Mouse (Mus musculus) liver, adult 2 months (tissue): ENCODE data around the gene Pheta1. TPM values are rescaled to one million over a fixed set of nuclear protein-coding genes. Genes with fewer than 3 reads are reported as not detected.

ENCODE experiments used
- DNase-seq: peaks from one replicate; pipeline ENCODE4 v3.0.0-alpha.2; 2011; ENCODE audit warnings: low read depth, low spot score; ENCODE audit errors: extremely low read depth
- H3K27ac ChIP-seq: fragments of 200-500 bp; replicated peaks from 2 replicates; pipeline ENCODE4 v1.5.1; 2012; ENCODE audit warnings: low read depth, mild to moderate bottlenecking, control low read depth, inconsistent platforms, low read length; ENCODE audit not compliant: insufficient read depth
- H3K27me3 ChIP-seq: fragments of 200-500 bp; 2 replicates; pipeline ENCODE4 v1.6.1; 2012; ENCODE audit warnings: mild to moderate bottlenecking, moderate library complexity, low read length, inconsistent platforms; ENCODE audit not compliant: control insufficient read depth, insufficient read depth
- H3K36me3 ChIP-seq: fragments of 200-500 bp; 2 replicates; pipeline ENCODE4 v1.6.1; 2012; ENCODE audit warnings: low read length, inconsistent platforms; ENCODE audit not compliant: control insufficient read depth, insufficient read depth
- H3K4me1 ChIP-seq: fragments of 200-500 bp; 2 replicates; pipeline ENCODE4 v1.6.1; 2011; ENCODE audit warnings: low read length; ENCODE audit not compliant: control insufficient read depth, insufficient read depth
- H3K4me3 ChIP-seq: fragments of 200-500 bp; 2 replicates; pipeline ENCODE4 v1.5.1; 2011; ENCODE audit warnings: low read depth, mild to moderate bottlenecking, control low read depth, low read length, moderate library complexity; ENCODE audit not compliant: insufficient read depth
- H3K79me2 ChIP-seq: fragments of 200-500 bp; 2 replicates; pipeline ENCODE4 v1.6.1; 2012; ENCODE audit warnings: inconsistent platforms, mild to moderate bottlenecking, low read length, moderate library complexity; ENCODE audit not compliant: control insufficient read depth, insufficient read depth
- H3K9ac ChIP-seq: fragments of 200-500 bp; 2 replicates; pipeline ENCODE4 v1.6.1; 2012; ENCODE audit warnings: low read depth, mild to moderate bottlenecking, control low read depth, inconsistent platforms, low read length
- CTCF ChIP-seq: fragments of 200-500 bp; IDR thresholded peaks from 2 replicates; pipeline ENCODE4 v1.5.1; 2011; ENCODE audit warnings: low read depth, low read length, control low read depth
- POLR2A ChIP-seq: fragments of 200-500 bp; IDR thresholded peaks from 2 replicates; pipeline ENCODE4 v1.6.1; 2011; ENCODE audit warnings: low read length, control low read depth; ENCODE audit not compliant: insufficient read depth; ENCODE audit errors: extremely low read depth
- WGBS: fragments of 180-500 bp; shearing (Covaris S2); methylation state at CpG from one replicate; pipeline ENCODE4 v1.1.7; 2018; 5-methylcytosine and 5-hydroxymethylcytosine counted together
- polyA plus RNA-seq: library from polyadenylated mRNA; depleted of rRNA; stranded (reverse); fragments of >200 nt; gene quantifications from 2 replicates; pipeline ENCODE4 v1.2.3, GENCODE M21; 2012
- total RNA-seq: library from RNA; depleted of rRNA; stranded (reverse); fragments of >200 nt; gene quantifications from 2 replicates; pipeline ENCODE4 v1.2.3, GENCODE M21; 2014

Gene Pheta1
- total and polyA plus RNA-seq, 2 experiments: 7.4 to 12.0 TPM

DNA sequence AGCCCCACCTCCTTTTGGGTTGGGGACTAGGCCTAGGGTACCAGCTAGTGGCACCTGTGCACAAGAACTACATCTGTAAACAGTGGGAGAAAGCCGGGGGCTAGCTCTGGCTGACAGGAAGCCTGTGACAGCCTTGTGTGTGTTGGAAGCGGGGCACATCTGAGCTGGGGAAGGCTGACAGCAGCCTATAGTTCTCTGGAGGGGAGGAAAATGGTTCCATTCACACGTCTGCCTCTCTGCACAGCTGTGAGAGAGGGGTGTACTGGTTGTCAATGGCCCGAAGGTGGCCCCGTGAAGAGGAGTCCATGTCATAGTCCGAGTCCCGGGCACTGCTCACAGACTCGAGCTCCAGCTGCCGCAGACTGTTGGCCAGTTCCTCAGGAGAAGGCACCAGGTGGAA lies 31.2 kb upstream of the Pheta1 start:
- Histone ChIP-seq H3K4me1 (peaks cover 2% of the 10 kb centered on the region), H3K36me3 (peaks cover 37% of the 10 kb centered on the region), H3K27me3 (no peaks in the 10 kb centered on the region), H3K79me2 (no peaks in the 10 kb centered on the region; the same call in 1 of the 2 replicates), H3K27ac (no peak overlapping the region), H3K9ac (no peak overlapping the region), H3K4me3 (no peak overlapping the region)
- no peak for DNase-seq
- TF ChIP-seq CTCF (no peak), POLR2A (no peak)
- 90% methylated on average over 9 of the region's 9 CpGs for WGBS

GRCm38 (mm10) chr5:121818401-121818800 lies 30.4 kb upstream of the Pheta1 start:
- Histone ChIP-seq H3K36me3 (peaks cover 30% of the 10 kb centered on the region), H3K79me2 (peaks cover 2% of the 10 kb centered on the region; the same call in 1 of the 2 replicates), H3K27ac (no peak overlapping the region), H3K4me3 (no peak overlapping the region), H3K9ac (no peak overlapping the region), H3K4me1 (peaks cover 3% of the 10 kb centered on the region), H3K27me3 (no peaks in the 10 kb centered on the region)
- 90% methylated on average over 7 of the region's 7 CpGs for WGBS
- no peak for TF ChIP-seq POLR2A
- no peak for TF ChIP-seq CTCF
- no peak for DNase-seq

DNA sequence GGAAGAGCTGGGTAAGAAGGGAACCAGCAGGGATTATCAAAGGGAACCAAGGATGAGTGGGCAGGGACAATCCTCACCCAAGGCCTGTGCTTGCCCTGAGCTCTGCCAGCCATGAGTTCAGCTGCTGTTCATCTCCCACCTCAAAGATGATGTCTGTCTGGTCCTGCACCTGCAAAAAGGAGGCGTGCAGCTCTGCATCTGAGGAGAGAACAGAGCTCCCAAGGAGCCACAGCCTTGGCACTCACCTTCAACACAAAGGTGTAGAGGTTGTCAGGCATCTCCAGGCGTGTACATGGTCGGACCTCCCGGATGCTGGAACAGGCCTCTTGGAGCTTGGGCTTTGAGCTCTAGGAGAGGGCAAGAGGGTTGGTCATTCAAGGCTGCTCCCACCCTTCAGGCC lies 29.9 kb upstream of the Pheta1 start:
- Histone ChIP-seq H3K4me3 (no peak overlapping the region), H3K4me1 (peaks cover 7% of the 10 kb centered on the region), H3K9ac (no peak overlapping the region), H3K27ac (no peak overlapping the region), H3K27me3 (no peaks in the 10 kb centered on the region), H3K36me3 (peaks cover 30% of the 10 kb centered on the region), H3K79me2 (peaks cover 7% of the 10 kb centered on the region; the same call in 1 of the 2 replicates)
- 95% methylated on average over 4 of the region's 4 CpGs for WGBS
- no peak for DNase-seq
- TF ChIP-seq POLR2A (no peak), CTCF (no peak)

DNA sequence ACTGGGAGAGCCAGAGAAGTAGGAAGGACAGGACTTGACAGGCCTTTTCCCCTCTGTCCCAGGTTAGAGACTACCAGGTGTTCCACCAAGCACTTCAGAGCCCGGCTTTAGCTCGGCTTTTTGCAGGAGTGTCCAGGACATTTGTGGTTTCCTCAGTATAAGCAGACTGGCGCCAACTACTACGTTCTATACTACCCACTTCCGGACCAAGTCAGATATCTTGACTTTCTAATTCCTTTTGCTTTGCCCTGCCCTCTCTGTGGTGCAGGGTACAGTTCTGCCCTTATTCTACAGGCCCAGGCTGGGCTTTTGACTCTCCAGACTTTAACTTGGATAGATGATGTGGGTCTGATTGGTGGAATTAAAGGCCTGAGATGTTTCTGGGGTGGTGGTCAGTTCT lies 29.2 kb upstream of the Pheta1 start:
- Histone ChIP-seq H3K4me1 (peaks cover 13% of the 10 kb centered on the region), H3K36me3 (peaks cover 27% of the 10 kb centered on the region)

GRCm38 (mm10) chr5:121820161-121820560 lies 28.6 kb upstream of the Pheta1 start:
- no peak for DNase-seq
- Histone ChIP-seq H3K36me3 (peaks cover 24% of the 10 kb centered on the region), H3K79me2 (peaks cover 11% of the 10 kb centered on the region; the same call in 1 of the 2 replicates), H3K4me3 (no peak overlapping the region), H3K27ac (no peak overlapping the region), H3K9ac (no peak overlapping the region), H3K27me3 (no peaks in the 10 kb centered on the region), H3K4me1 (peaks cover 13% of the 10 kb centered on the region)
- TF ChIP-seq CTCF (no peak), POLR2A (no peak)
- 72% methylated on average over 2 of the region's 2 CpGs for WGBS

More for the DNA sequence above, 29.2 kb upstream of the Pheta1 start:
- no peak for DNase-seq
- Histone ChIP-seq H3K27ac (no peak overlapping the region), H3K79me2 (peaks cover 11% of the 10 kb centered on the region; the same call in 1 of the 2 replicates), H3K4me3 (no peak overlapping the region), H3K27me3 (no peaks in the 10 kb centered on the region), H3K9ac (no peak overlapping the region)
- 91% methylated on average over 5 of the region's 5 CpGs for WGBS
- no peak for TF ChIP-seq POLR2A
- no peak for TF ChIP-seq CTCF

DNA sequence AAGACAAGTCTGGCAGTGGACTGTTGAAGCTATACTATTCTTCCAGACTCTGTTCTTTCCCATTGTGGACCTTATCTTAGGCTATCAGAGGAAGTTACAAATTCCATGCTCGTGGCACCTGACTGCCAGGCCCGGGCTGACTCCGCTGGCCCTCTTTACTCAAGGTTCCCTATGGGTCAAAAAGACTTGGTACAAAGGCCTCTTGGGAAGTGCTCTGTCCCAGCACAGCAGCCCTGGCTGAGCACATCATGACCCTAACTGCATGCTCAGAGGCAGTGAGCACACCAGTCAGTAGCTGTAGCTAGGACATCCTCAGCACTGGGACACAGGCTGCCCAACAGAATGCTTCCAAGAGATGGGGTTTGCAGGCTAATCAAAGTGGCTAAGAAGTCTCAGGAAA lies 28.1 kb upstream of the Pheta1 start:
- TF ChIP-seq CTCF: no peak
- WGBS: 7% methylated on average over 3 of the region's 3 CpGs
- Histone ChIP-seq H3K36me3 (peaks cover 22% of the 10 kb centered on the region), H3K27ac (no peak overlapping the region), H3K79me2 (peaks cover 15% of the 10 kb centered on the region; the same call in 1 of the 2 replicates), H3K27me3 (no peaks in the 10 kb centered on the region), H3K4me1 (peaks cover 16% of the 10 kb centered on the region), H3K4me3 (no peak overlapping the region), H3K9ac (no peak overlapping the region)
- DNase-seq: peak; percentile 53
